Mouse (Mus musculus) NIH3T3 (cell line): ENCODE data around the gene Usp33.

Experiments
- DNase-seq: peaks from one replicate; pipeline ENCODE4 v3.0.0-alpha.2; 2012; ENCODE audit warnings: low read depth

The Usp33 gene

GRCm38 (mm10) chr3:152342961-152343517 is 3.2 kb upstream of the Usp33 start:
- no peak for DNase-seq

- DNase-seq = peak; percentile 55
These were observed 409 bp downstream of the Usp33 start for GRCm38 (mm10) chr3:152346633-152347141.

GRCm38 (mm10) chr3:152347227-152347626 is 949 bp downstream of the Usp33 start:
- peak; percentile 10 for DNase-seq

GRCm38 (mm10) chr3:152348011-152348830 is 1.9 kb downstream of the Usp33 start:
- DNase-seq = no peak

- DNase-seq = no peak
These were observed 4.2 kb downstream of the Usp33 start for GRCm38 (mm10) chr3:152350431-152350830.

- no peak for DNase-seq
These were observed 4.7 kb downstream of the Usp33 start for GRCm38 (mm10) chr3:152350966-152351365.

GRCm38 (mm10) chr3:152352289-152352688 is 6.0 kb downstream of the Usp33 start:
- no peak for DNase-seq

GRCm38 (mm10) chr3:152353434-152354177 is 7.3 kb downstream of the Usp33 start:
- no peak for DNase-seq

- peak; percentile 57 for DNase-seq
These were observed 9.1 kb downstream of the Usp33 start for GRCm38 (mm10) chr3:152355361-152355760.

GRCm38 (mm10) chr3:152356751-152357150 is 10.5 kb downstream of the Usp33 start:
- no peak for DNase-seq

GRCm38 (mm10) chr3:152359151-152359550 is 12.9 kb downstream of the Usp33 start:
- no peak for DNase-seq

GRCm38 (mm10) chr3:152364181-152364580 is 17.9 kb downstream of the Usp33 start:
- no peak for DNase-seq

GRCm38 (mm10) chr3:152376063-152376462 is 29.8 kb downstream of the Usp33 start:
- DNase-seq = no peak

- no peak for DNase-seq
These were observed 37.8 kb downstream of the Usp33 start for GRCm38 (mm10) chr3:152384106-152384505.

- DNase-seq = peak; percentile 95
These were observed 49.3 kb downstream of the Usp33 start, which contains the start of gene Zzz3 for GRCm38 (mm10) chr3:152395350-152396277. Gene Zzz3 (plus strand): TSS chr3:152395473.

- DNase-seq = peak; percentile 98
These were observed 50.2 kb downstream of the Usp33 start for GRCm38 (mm10) chr3:152396278-152396987.

GRCm38 (mm10) chr3:152396988-152397314 is 50.7 kb downstream of the Usp33 start:
- no peak for DNase-seq

GRCm38 (mm10) chr3:152397335-152397940 is 51.2 kb downstream of the Usp33 start:
- DNase-seq = peak; percentile 56

- DNase-seq = no peak
These were observed 54.2 kb downstream of the Usp33 start for GRCm38 (mm10) chr3:152400441-152400840.

- DNase-seq = no peak
These were observed 54.6 kb downstream of the Usp33 start for GRCm38 (mm10) chr3:152400875-152401274.
